Mouse (Mus musculus) megakaryocyte, embryonic 14.5 days (primary cell): ENCODE measurements around the gene Mllt6. TPM values are rescaled to one million over a fixed set of nuclear protein-coding genes. Genes with fewer than 3 reads are reported as not detected.

Experiments
- H3K27me3 ChIP-seq: replicated peaks from 2 replicates; pipeline ENCODE3; 2012; ENCODE audit warnings: inconsistent platforms
- H3K36me3 ChIP-seq: replicated peaks from 2 replicates; pipeline ENCODE3; 2012; ENCODE audit warnings: low read length, inconsistent platforms, mixed read lengths
- H3K4me1 ChIP-seq: 2 replicates; pipeline ENCODE4 v1.6.1; 2012; ENCODE audit warnings: inconsistent platforms
- H3K4me3 ChIP-seq: replicated peaks from 2 replicates; pipeline ENCODE3; 2012; ENCODE audit warnings: moderate library complexity, mild to moderate bottlenecking, inconsistent platforms
- H3K9me3 ChIP-seq: 2 replicates; pipeline ENCODE4 v1.6.1; 2012; ENCODE audit warnings: inconsistent platforms
- FLI1 ChIP-seq: IDR thresholded peaks from 2 replicates; pipeline ENCODE4 v1.6.1; 2012; ENCODE audit warnings: low read length, inconsistent platforms, mixed read lengths
- GATA1 ChIP-seq: IDR thresholded peaks from 3 replicates; pipeline ENCODE4 v1.6.1; 2012; ENCODE audit warnings: mixed read lengths, low read length, inconsistent platforms, borderline replicate concordance
- polyA plus RNA-seq: library from polyadenylated mRNA; stranded (reverse); fragments of >175 nt; gene quantifications from 2 replicates; pipeline ENCODE4 v1.2.3, GENCODE M21; 2012; ENCODE audit warnings: low replicate concordance; ENCODE audit not compliant: insufficient read depth

Gene Mllt6
- polyA plus RNA-seq, 1 experiment, result 8.6 TPM

- peaks cover 67% of the 10 kb centered on the region for H3K27me3 ChIP-seq
- H3K4me3 ChIP-seq, result no peak overlapping the region
- no peak for TF ChIP-seq GATA1
- no peak for TF ChIP-seq FLI1
- H3K4me1 ChIP-seq, result peaks cover 67% of the 10 kb centered on the region
- peaks cover 8% of the 10 kb centered on the region; the same call in 1 of the 2 replicates for H3K9me3 ChIP-seq
- peaks cover 47% of the 10 kb centered on the region for H3K36me3 ChIP-seq
Measured at GRCm38 (mm10) chr11:97665431-97665830, 2.2 kb downstream of the Mllt6 start.

- Histone ChIP-seq H3K4me1 (peaks cover 59% of the 10 kb centered on the region), H3K4me3 (no peak overlapping the region), H3K27me3 (peaks cover 62% of the 10 kb centered on the region), H3K36me3 (peaks cover 55% of the 10 kb centered on the region), H3K9me3 (peaks cover 8% of the 10 kb centered on the region; the same call in 1 of the 2 replicates)
- no peak for TF ChIP-seq GATA1
Measured at GRCm38 (mm10) chr11:97666221-97666620, 3.0 kb downstream of the Mllt6 start.

- Histone ChIP-seq H3K9me3 (peaks cover 8% of the 10 kb centered on the region; the same call in 1 of the 2 replicates), H3K4me1 (peaks cover 53% of the 10 kb centered on the region), H3K36me3 (peaks cover 61% of the 10 kb centered on the region), H3K27me3 (peaks cover 60% of the 10 kb centered on the region), H3K4me3 (peak overlapping the region; percentile 11)
- TF ChIP-seq GATA1 (no peak), FLI1 (no peak)
Measured at GRCm38 (mm10) chr11:97666794-97667193, 3.6 kb downstream of the Mllt6 start.

- Histone ChIP-seq H3K4me1 (peaks cover 42% of the 10 kb centered on the region), H3K27me3 (peaks cover 53% of the 10 kb centered on the region), H3K36me3 (peaks cover 74% of the 10 kb centered on the region), H3K4me3 (no peak overlapping the region), H3K9me3 (peaks cover 8% of the 10 kb centered on the region; the same call in 1 of the 2 replicates)
- TF ChIP-seq GATA1 (no peak), FLI1 (no peak)
Measured at GRCm38 (mm10) chr11:97668160-97668559, 4.9 kb downstream of the Mllt6 start.

GRCm38 (mm10) chr11:97669268-97669667 lies 6.1 kb downstream of the Mllt6 start:
- Histone ChIP-seq H3K4me3 (no peak overlapping the region), H3K4me1 (peaks cover 35% of the 10 kb centered on the region), H3K9me3 (peaks cover 8% of the 10 kb centered on the region; the same call in 1 of the 2 replicates), H3K27me3 (peaks cover 50% of the 10 kb centered on the region), H3K36me3 (peaks cover 85% of the 10 kb centered on the region)
- TF ChIP-seq FLI1, result no peak
- TF ChIP-seq GATA1, result no peak

GRCm38 (mm10) chr11:97669829-97670228 lies 6.6 kb downstream of the Mllt6 start:
- peaks cover 31% of the 10 kb centered on the region for H3K4me1 ChIP-seq
- no peak overlapping the region for H3K4me3 ChIP-seq
- peaks cover 90% of the 10 kb centered on the region for H3K36me3 ChIP-seq
- peaks cover 8% of the 10 kb centered on the region; the same call in 1 of the 2 replicates for H3K9me3 ChIP-seq
- no peak for TF ChIP-seq GATA1
- TF ChIP-seq FLI1, result no peak
- H3K27me3 ChIP-seq, result peaks cover 49% of the 10 kb centered on the region

- H3K9me3 ChIP-seq, result peaks cover 6% of the 10 kb centered on the region; the same call in 1 of the 2 replicates
- H3K27me3 ChIP-seq, result peaks cover 44% of the 10 kb centered on the region
- peaks cover 27% of the 10 kb centered on the region for H3K4me1 ChIP-seq
- no peak for TF ChIP-seq FLI1
- TF ChIP-seq GATA1, result no peak
- no peak overlapping the region for H3K4me3 ChIP-seq
- peaks cover 92% of the 10 kb centered on the region for H3K36me3 ChIP-seq
Measured at GRCm38 (mm10) chr11:97670234-97671176, 7.3 kb downstream of the Mllt6 start.

GRCm38 (mm10) chr11:97671177-97671527 lies 7.9 kb downstream of the Mllt6 start:
- H3K4me1 ChIP-seq, result peaks cover 24% of the 10 kb centered on the region
- peaks cover 91% of the 10 kb centered on the region for H3K36me3 ChIP-seq
- H3K27me3 ChIP-seq, result peaks cover 40% of the 10 kb centered on the region
- no peak overlapping the region for H3K4me3 ChIP-seq
- TF ChIP-seq FLI1, result no peak
- TF ChIP-seq GATA1, result no peak
- H3K9me3 ChIP-seq, result 0 out of 2 replicates have a peak, but pooled peaks cover under 1% of the 10 kb centered on the region

GRCm38 (mm10) chr11:97673148-97673547 lies 9.9 kb downstream of the Mllt6 start:
- peaks cover 36% of the 10 kb centered on the region for H3K27me3 ChIP-seq
- TF ChIP-seq FLI1 (no peak), GATA1 (no peak)
- H3K4me3 ChIP-seq, result no peak overlapping the region
- peaks cover 96% of the 10 kb centered on the region for H3K36me3 ChIP-seq
- H3K4me1 ChIP-seq, result peaks cover 15% of the 10 kb centered on the region; the same call in 1 of the 2 replicates
- no peaks in the 10 kb centered on the region for H3K9me3 ChIP-seq
